Mouse (Mus musculus) activated CD4-positive, CD25-positive, alpha-beta regulatory T cell, adult 4 months (primary cell): ENCODE measurements around the gene Npb. TPM values are rescaled to one million over a fixed set of nuclear protein-coding genes. Genes with fewer than 3 reads are reported as not detected.

Experiments used
- ATAC-seq: one replicate; pipeline ENCODE4 v1.8.0; 2017
- polyA plus RNA-seq, 2 experiments: library from polyadenylated mRNA; unstranded; fragments of 100-300 nt; shearing (Covaris generic); gene quantifications; one replicate each; pipeline ENCODE4 v1.2.1; 2017

Npb gene
- polyA plus RNA-seq, 2 experiments from 2014 or later: not detected

- no peak for ATAC-seq
Measured at GRCm38 (mm10) chr11:120616617-120617294, 8.5 kb downstream of the Npb start.

DNA sequence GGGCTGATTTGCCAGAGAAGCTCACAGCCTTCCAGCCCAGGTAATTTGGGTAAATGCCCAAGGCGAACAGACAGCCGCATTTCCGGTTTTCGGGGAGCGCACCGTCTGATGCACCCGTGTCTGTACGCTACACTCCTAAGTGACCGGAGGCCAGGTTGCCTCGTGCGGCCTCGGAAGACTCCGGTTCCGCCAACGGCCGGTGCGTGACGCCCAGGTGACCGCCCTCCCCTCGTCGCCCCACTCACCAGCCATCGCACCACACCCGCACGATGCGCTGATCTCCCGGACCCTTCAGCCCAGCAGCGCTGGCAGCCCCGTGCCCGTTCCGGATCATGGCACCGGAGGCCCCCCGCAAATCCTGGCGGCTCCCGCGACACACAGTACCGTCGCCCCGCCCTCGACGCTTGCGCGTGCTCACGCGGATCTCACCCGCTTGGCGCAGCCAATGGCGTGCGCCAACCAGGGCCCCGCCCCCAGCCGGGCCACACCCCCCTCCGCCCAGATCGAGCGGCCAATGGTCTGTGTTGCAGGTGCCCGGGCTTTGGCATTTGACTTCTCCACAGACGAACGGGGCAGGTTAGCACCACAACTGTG is 9.3 kb downstream of the Npb start, which contains the start of gene Pcyt2:
Gene Pcyt2, minus strand, starts transcription at position 418 of the 594 bp plus-strand sequence.
- ATAC-seq: peak; percentile 90

GRCm38 (mm10) chr11:120618619-120619535 is 10.6 kb downstream of the Npb start:
- ATAC-seq: no peak

DNA sequence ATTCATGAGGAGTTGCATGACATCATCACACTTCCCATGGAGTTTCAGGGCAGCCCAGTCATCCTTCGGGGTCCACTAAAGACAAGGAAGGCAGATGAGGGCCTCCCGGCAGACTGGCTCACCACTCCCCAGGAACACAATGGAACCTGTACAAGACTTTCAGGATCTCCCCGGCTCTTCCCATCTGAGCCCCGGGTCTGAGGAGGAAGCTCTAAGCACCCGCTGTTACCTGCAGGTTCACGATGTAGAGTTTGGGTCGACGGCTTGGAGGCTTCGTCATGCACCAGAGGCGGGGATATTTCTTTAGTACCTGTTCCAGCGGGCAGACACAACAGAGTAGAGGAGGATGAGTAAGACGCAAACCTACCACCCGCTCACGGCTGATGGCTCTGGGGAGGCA is 11.9 kb downstream of the Npb start:
- no peak for ATAC-seq

- ATAC-seq: no peak
Measured at GRCm38 (mm10) chr11:120622805-120623204, 14.5 kb downstream of the Npb start.

DNA sequence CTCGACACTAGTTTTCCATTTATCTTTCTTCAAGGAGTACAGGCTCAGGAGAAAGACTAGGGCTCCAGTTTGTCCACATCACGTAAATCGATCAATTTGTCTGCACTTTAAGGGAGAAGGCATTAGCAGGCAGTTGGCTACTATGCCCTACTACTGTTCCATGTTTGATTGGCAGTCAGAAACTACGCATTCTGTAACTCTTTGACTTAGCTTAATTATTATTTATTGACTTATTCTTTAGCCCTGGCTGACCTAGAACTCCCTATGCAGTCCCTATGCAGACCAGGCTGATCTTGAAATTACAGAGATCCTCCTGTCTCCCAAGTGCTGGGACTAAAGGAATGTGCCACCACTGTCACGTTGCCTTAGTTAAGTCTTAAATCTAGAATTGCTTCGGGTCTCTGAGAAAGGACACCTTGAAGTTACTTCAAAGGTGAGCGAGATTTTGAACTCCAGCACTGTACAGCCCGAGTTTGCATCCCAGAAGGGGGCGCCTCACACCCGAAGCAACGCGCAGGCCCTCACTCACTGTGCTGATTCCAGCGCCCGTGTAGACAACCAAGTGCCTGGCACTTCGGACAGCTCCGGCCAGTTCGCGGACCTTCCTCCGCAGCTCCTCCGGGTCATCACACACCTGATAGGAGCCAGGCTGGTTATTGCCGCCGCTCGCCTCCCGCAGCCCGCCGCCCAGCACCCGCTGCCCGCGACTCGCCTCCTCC is 15.8 kb downstream of the Npb start:
- peak; percentile 44 for ATAC-seq

GRCm38 (mm10) chr11:120624680-120625111 is 16.4 kb downstream of the Npb start:
- ATAC-seq: peak; percentile 49

DNA sequence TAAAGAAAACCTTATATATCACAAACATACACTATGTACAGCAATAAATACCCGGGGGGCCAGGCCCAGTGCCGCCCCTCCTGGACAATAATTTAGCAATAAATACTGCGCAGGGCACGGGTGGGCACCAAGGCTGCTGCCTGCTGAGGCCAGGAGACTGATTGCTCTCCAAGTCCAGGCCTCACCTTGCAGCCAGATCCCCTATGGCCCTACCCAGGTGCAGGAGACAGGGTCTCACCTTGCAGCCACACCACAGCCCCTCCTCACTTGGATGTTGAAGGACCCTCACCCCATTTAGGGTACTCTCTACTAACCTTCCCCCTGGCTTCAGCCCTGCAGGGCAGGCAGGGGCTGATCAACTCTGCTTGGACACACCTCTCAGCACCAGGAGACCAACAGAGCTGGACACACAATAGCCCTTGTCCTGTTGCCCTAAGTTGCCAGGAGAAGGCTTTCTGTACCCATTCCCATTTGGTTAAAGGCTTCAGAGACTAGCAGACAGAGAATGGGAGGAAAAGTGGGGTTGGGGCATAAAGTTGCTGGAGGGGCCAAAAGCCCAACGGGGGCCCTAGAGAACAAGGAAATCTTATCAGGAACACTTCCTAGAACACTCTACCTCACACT is 17.0 kb downstream of the Npb start, which contains the start of gene Sirt7:
Gene Sirt7, minus strand, starts transcription at position 89 of the 624 bp plus-strand sequence.
- ATAC-seq: no peak

DNA sequence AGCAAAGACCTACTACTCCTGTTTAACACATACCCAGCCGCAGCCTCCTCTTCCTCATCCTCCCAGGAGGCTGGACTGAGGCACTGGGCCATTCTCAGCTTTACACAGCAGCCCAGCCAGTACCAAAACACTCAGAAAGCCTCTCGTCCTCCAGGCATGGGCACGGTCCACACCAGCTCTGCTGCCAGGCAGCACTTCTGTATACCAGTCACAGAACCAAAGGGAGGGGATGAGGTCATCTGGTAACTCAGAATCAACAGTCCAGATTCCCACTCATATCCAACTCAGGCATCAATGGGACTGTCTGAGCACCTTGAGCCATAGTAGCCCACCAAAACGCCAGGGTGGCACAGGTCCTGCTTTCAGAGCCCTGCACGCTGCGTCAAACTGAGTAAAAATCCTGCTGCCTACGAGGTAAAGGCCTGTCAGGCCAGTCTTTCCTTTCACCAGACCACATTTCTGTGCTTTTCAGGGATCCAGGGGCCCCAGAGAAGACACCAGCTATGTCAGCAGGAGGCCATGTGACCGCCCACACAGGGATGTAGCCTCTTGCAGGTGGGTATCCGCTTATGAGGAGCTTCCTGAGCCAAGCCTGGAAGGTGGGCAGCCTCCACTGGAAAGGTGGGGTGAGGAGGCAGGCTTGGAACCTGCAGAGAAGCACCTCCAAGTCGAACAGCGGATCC is 18.6 kb downstream of the Npb start:
- no peak for ATAC-seq

DNA sequence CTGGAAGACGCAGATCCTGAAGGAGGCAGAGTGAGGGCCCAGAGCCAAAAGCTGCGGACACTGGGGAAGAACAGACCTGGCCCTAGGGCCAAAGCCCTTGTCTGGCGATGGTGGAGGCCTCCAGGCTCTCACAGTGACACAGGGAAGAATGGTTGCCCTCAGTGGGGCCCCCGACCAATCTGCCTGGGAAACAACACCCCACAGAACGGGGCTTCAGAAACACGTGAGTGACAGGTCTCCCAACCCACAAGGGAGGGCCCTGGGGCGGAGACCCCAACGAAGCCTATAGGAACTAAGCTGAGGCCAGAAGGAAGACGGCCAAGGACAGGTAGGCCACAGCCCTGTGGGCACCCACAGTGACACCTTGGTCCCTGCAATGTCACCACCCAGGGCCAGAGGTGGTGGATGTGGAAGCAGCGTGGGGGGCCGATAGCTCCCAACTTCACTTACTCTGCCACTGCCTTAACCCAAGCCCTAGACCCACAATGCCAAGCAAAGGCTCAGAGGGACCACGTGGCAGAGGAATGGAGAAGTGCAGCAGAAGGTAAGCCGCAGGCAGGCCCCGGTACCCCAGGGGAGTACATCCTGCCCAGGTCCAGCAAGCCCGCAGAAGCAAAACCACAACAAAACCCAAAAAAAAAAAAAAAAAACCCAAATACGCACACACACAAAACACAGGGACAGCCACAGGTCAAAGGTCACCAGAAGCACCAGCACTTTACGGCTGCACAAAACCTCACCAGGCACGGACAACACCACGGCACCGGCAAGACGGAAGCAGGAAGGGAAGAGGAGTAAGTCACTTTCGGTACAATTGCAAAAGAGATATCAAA is 19.4 kb downstream of the Npb start:
- peak; percentile 41 for ATAC-seq

DNA sequence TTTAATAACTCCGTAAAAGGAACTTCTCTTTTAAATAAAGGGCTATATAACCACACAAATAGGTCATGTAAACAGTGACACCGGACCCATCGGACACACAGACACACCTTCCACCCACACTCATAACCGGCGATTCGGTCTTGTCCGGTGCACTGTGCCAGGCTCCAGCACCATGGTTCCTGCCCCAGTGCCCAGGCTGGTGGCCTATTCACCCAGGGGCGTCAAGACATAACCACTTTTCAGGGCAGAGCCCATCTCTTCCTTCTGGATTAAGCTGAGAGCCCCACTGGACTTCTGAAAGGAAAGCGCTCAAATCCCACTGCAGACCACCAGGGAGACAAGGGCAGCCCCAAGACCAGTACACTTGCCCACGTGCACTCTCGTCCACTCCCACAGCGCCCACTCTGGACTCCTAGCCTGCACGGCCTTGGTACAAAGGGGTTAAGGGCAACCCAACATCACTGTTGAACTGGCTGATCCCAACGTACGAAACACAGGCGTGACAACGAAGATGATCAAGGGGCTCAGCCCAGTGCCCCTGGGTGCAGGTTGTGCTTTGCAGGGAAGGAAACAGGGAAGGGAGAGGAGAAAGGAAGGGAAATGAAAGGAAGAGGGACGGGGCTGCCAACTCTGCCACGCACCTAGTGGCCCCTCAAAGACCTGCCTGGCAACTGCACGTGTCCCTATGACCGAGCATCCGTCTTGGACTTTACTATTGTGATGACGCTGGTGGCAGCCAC is 20.5 kb downstream of the Npb start:
- ATAC-seq: no peak

DNA sequence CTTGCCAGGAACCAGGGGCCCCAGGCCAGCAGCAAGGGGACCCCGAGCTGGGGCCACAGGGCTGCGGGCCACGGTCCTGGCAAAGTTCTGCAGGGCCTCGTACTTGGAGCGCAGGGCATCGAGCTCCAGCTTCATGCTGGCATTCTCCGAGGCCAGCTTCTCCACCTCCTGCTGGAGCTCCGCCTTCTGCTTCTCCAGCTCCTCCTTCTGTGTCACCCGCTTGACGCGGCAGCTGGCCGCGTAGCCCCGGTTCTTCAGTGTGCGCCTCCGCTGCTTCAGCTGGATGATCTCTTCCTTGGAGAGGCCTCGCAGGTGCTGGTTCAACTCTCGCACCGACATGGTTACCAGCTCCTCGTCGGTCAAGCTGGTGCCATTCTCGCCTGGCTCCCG is 21.1 kb downstream of the Npb start:
- peak; percentile 27 for ATAC-seq

GRCm38 (mm10) chr11:120629911-120630310 is 21.6 kb downstream of the Npb start:
- ATAC-seq: no peak

DNA sequence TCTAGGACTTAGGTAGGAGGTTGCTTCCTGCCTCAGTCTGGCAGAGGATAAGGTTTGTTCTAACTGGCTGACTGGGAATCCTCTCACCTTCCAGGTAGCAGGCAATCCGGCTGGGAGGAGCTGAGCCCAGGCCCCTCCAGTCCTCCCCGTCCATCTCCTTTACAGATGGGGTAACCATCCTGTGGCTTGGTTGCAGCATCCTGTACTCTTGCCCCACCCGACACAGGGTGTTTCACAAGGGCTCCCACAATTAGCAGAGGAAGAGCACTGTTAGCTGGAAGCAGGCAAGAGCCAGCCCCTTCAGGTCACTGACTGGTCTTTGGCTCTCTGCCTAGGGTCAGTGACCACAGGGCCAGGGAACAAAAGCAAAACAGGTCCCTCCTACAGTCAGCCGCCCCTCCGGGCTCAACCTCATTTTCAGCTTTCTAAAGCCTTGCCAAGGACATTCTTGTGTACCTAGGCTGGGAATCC is 22.2 kb downstream of the Npb start:
- no peak for ATAC-seq

- ATAC-seq: peak; percentile 29
Measured at GRCm38 (mm10) chr11:120630881-120631725, 22.8 kb downstream of the Npb start.

DNA sequence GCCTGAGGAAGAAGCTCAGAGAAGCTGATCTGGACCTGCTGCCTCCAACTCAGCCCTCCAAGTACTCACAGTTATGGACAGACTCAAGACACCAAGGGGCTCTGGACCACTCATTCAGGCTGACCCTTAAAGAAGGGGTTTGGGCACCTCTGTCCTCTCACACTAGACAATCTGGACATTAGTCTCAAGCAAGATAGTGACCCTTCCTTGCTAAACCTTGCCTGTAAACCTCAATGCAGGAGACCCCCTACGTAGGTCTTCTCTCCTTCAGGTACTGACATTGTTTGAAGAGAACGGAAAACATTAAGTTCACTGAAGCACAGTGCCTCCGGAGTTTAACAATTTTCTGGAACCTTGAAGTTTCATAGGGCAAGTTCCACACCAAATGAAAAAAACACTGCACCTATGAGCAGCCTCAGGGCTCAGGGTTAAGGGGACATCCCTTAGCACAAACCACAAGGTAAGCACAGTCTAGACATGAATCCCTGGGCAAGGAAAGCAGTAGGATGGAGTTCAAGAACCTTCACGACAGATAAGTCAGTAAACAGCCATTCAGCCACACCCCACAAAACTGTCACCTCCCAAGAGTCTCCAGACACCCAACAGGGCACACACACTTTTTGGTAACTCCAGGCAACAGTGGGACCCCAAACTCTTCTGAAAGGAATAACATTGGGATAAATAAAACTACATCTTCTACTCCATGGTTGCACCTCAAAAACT is 23.6 kb downstream of the Npb start:
- no peak for ATAC-seq

- ATAC-seq: peak; percentile 2
Measured at GRCm38 (mm10) chr11:120632559-120633519, 24.6 kb downstream of the Npb start.
